Mouse (Mus musculus): ENCODE data around the gene Gm29582.
"Not testable (repeated sequence)": the region's sequence is repeated elsewhere in the genome, so short reads cannot be mapped to it uniquely, and the experiment has no call there.

The Gm29582 gene

DNA sequence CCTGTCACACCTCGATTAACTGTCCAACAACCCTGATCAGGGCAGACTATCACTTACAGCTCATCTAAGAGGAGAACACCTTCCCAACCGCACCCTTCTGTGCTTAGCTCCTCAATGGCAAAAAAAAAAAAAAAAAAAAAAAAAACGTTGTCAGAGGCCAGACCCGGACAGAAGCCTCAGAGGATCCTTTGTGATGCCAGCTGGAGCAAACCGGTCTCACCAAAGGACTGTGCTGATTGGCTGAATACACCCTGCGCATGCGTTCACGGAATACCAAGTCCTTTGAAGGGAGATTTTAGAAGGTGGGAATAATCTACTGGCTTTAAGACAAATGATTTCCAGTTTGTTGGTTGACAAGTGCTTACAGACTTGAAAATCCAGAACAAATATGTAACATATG lies at the start of gene Gm29582:
Gm29582 (minus strand) TSS at position 101 of the 400 bp plus-strand sequence.
- DNase-seq (ENCODE audit: low read depth, low spot score): not testable (repeated sequence)

Data from c-Kit-negative CD71-positive TER-119-positive erythroid progenitor cells, embryonic 14.5 days (primary cell).